In genomic region chr3:84542450-84542849, GRCm38 (mm10) we compare ENCODE assay signal across 7 mouse cellular contexts. TPM values are rescaled to one million over a fixed set of nuclear protein-coding genes. Genes with fewer than 3 reads are reported as not detected.
DNase-seq lines count a peak whose midpoint lies in the region; ATAC-seq and TF ChIP-seq lines count a peak whose summit lies in the region.
"Not testable (repeated sequence)": the region's sequence is repeated elsewhere in the genome, so short reads cannot be mapped to it uniquely, and the experiment has no call there.

No protein-coding gene starts in this region.

- H3K27me3 ChIP-seq in Patski; intestine, postnatal 0 days (replicated peaks; ENCODE audit: control insufficient read depth, insufficient read depth, low read length): not testable (repeated sequence)

- H3K9me3 ChIP-seq in intestine, postnatal 0 days (ENCODE audit: control insufficient read depth), result not testable (repeated sequence)

- TF ChIP-seq CTCF in Patski (IDR thresholded peaks at IDR 0.05), result peak; percentile 86
- peak; percentile 80 for TF ChIP-seq CTCF in intestine, postnatal 0 days (IDR thresholded peaks at IDR 0.05; ENCODE audit: low read depth)
- TF ChIP-seq CTCF in left cerebral cortex, adult 2 months (IDR thresholded peaks at IDR 0.05), result peak; percentile 79

- H3K27ac ChIP-seq in intestine, postnatal 0 days (ENCODE audit: low read depth, low read length); left cerebral cortex, adult 2 months: not testable (repeated sequence)

- intact Hi-C loops in left cerebral cortex, adult 2 months (cut with DNase I), result loop anchor here (1.0 to 5.0 kb wide), 4 partner anchors 197 to 360 kb away; no protein-coding TSS in a partner anchor

- 4% methylated on average over 3 of the region's 3 CpGs for WGBS in intestine, postnatal 0 days

- H3K4me1 ChIP-seq in intestine, postnatal 0 days (replicated peaks; ENCODE audit: control insufficient read depth, insufficient read depth, low read length), result not testable (repeated sequence)

- not testable (repeated sequence) for H3K4me2 ChIP-seq in intestine, postnatal 0 days (replicated peaks; ENCODE audit: low read depth)

- H3K36me3 ChIP-seq in intestine, postnatal 0 days (ENCODE audit: control insufficient read depth, insufficient read depth), result not testable (repeated sequence)

- POLR2A ChIA-PET in Patski (lab: Charles Lee), result interaction anchor here (0.5 to 1.4 kb wide), 4 partner anchors 11 to 228 kb away, joined by 3 to 5 read pairs (median 4); no protein-coding TSS in a partner anchor

- CTCF ChIA-PET in Patski (lab: Charles Lee), result interaction anchor here (0.7 to 6.4 kb wide), 21 partner anchors 9 to 374 kb away, joined by 3 to 70 read pairs (median 4); no protein-coding TSS in a partner anchor

- DNase-seq in Patski (ENCODE audit: low read depth, low spot score), result peak; percentile 22
- peak; percentile 56 for DNase-seq in cerebellum, adult 8-10 months
- DNase-seq in frontal cortex, postnatal 25 days (ENCODE audit: low spot score in 2 of 2), result peak; percentile 57 to 67
- DNase-seq in left cerebral cortex, adult 2 months (ENCODE audit: extremely low spot score in 1 of 2, low spot score in 2 of 2), result peak; percentile 36 to 66
- DNase-seq in right cerebral cortex, postnatal 4 days, result peak; percentile 81

- not testable (repeated sequence) for H3K9ac ChIP-seq in intestine, postnatal 0 days (ENCODE audit: low read depth, low read length)

- H3K4me3 ChIP-seq in intestine, postnatal 0 days (ENCODE audit: low read depth, low read length); left cerebral cortex, adult 2 months: not testable (repeated sequence)

- ATAC-seq in Patski; intestine, postnatal 0 days: not testable (repeated sequence)
- peak; percentile 71; the same call in 1 of the 2 replicates for ATAC-seq in megakaryocyte-erythroid progenitor cell, adult 5-6 weeks (replicated peaks; ENCODE audit: low FRiP score, low TSS enrichment, poor library complexity, severe bottlenecking)

- in situ Hi-C loops in Patski (cut with MboI; ENCODE audit: low pct_unique_long_range_greater_than_20kb), result loop anchor here (5.0 kb wide), 2 partner anchors 225 to 370 kb away; partner anchors contain the start of gene Gm6525

RNA-seq across cellular contexts. Expression of gene Arfip1, which starts 40.0 kb away (rescaled TPM):
- polyA plus RNA-seq in Patski (2021), result 107 TPM
- 42.6 and 46.5 TPM in 2 replicates for polyA plus RNA-seq in intestine, postnatal 0 days (2015; fragmentation: Nextera tagmentation; extraction: Ambion mirVana)
- 10 to 100 TPM; 15.3 to 16.0 TPM for total RNA-seq in left cerebral cortex, adult 2 months (2021)
- 12.3 and 13.7 TPM in 2 replicates for total RNA-seq in megakaryocyte-erythroid progenitor cell, adult 5-6 weeks (2014; fragmentation: Nextera tagmentation)
- total RNA-seq in megakaryocyte-erythroid progenitor cell, adult 5-6 weeks (2017), result 13.7 and 43.1 TPM in 2 replicates

RNA-seq across cellular contexts. Expression of gene Tigd4, which starts 50.9 kb away (rescaled TPM):
- polyA plus RNA-seq in Patski (2021), result 0.18 TPM
- 0.04 TPM in 1 of 2 replicates, not detected in the other for polyA plus RNA-seq in intestine, postnatal 0 days (2015; fragmentation: Nextera tagmentation; extraction: Ambion mirVana)
- not detected for total RNA-seq in left cerebral cortex, adult 2 months (2021)
- total RNA-seq in megakaryocyte-erythroid progenitor cell, adult 5-6 weeks (2014; fragmentation: Nextera tagmentation), result not detected in 2 replicates
- total RNA-seq in megakaryocyte-erythroid progenitor cell, adult 5-6 weeks (2017), result not detected in 2 replicates

Comparison
In these comparisons a context has a peak if more than half of its experiments do, and no peak if none do; other contexts are left out.
1. DNase-seq: peak in every context shown above with its lines; median percentile 81 in right cerebral cortex, postnatal 4 days; 62 in frontal cortex, postnatal 25 days; 56 in cerebellum, adult 8-10 months; 51 in left cerebral cortex, adult 2 months; 22 in Patski.